Mouse (Mus musculus) urinary bladder, adult 2 months (tissue): Measurements from ENCODE around the gene Pdgfra. TPM values are rescaled to one million over a fixed set of nuclear protein-coding genes. Genes with fewer than 3 reads are reported as not detected.

Source experiments
- DNase-seq: peaks from one replicate; pipeline ENCODE4 v3.0.0; 2022; ENCODE audit warnings: low spot score
- polyA plus RNA-seq: library from polyadenylated mRNA; depleted of rRNA; stranded (reverse); fragments of >200 nt; gene quantifications from 2 replicates; pipeline ENCODE4 v1.2.3, GENCODE M21; 2012; rRNA removed

Gene Pdgfra
- 33.3 and 53.6 TPM in 2 replicates for polyA plus RNA-seq

DNA sequence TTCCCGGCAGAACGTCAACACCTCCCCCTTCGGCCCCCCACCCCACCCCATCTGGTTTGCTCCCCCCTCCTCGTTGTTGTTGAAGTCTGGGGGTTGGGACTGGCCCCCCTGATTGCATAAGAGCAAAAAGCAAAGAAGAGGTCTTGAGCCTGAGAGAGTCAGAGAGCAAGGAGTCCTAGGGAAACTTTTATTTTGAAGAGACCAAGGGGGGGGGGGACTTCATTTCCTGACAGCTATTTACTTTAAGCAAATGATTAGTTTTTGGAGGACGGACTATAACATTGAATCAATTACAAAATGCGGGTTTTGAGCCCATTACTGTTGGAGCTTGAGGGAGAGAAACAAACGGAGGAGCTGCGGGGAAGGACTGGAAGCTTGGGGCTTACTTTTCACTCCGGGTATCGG lies at the start of gene Pdgfra:
Gene Pdgfra (plus strand): TSS at position 272 of the 405 bp plus-strand sequence.
- no peak for DNase-seq

GRCm38 (mm10) chr5:75106511-75106910 lies 45.6 kb upstream of the Pdgfra start:
- DNase-seq, result no peak

- DNase-seq, result no peak
These were observed 42.7 kb upstream of the Pdgfra start for GRCm38 (mm10) chr5:75109368-75109767.

- no peak for DNase-seq
These were observed 40.3 kb upstream of the Pdgfra start for GRCm38 (mm10) chr5:75111781-75112180.

- no peak for DNase-seq
These were observed 33.3 kb upstream of the Pdgfra start for GRCm38 (mm10) chr5:75118840-75119239.

DNA sequence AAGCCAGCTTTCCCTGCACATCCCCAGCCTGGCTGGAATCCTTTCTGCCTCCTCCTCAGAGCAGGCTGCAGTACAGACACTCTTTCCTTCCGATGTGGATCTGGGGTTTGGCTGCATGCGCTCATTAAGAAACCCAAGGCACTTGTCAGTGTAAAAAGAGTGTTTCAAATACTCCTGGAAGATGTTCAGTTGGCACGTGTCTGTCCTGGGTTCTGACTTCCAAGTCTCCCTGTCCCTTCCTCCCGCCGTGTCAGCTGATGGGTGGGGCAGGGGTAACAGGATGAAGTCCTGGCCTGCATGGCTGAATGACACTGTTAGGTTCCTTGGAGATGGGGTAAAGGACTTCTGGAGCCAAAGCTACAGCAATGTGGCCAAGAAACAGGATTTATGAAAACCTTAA lies 30.4 kb upstream of the Pdgfra start:
- DNase-seq, result no peak

GRCm38 (mm10) chr5:75134681-75135080 lies 17.4 kb upstream of the Pdgfra start:
- DNase-seq, result no peak

DNA sequence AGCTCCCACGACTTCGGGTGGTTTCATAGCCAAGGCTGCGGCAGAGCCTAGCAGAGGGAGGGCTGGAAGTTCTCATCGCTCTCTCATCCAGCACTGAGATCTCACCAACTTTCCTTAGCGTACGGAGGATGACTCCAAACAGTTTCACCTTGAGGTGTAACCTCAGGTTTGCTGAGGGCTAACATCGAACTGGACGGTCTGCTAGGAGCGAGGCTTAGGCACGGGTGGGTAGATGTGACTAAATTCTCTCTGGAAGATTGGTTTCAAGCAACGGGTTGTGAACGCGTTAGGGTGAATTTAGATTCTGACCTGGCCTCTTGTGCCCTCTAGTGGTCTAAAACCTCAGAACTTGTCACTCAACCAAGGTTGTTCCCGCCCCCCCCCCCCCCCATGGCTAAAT lies 9.0 kb upstream of the Pdgfra start:
- no peak for DNase-seq

GRCm38 (mm10) chr5:75143767-75144166 lies 8.3 kb upstream of the Pdgfra start:
- DNase-seq, result no peak

GRCm38 (mm10) chr5:75145341-75145740 lies 6.8 kb upstream of the Pdgfra start:
- DNase-seq, result no peak

GRCm38 (mm10) chr5:75146469-75146868 lies 5.6 kb upstream of the Pdgfra start:
- no peak for DNase-seq

- no peak for DNase-seq
These were observed 3.6 kb upstream of the Pdgfra start for GRCm38 (mm10) chr5:75148343-75149127.

GRCm38 (mm10) chr5:75149380-75149779 lies 2.7 kb upstream of the Pdgfra start:
- no peak for DNase-seq

DNA sequence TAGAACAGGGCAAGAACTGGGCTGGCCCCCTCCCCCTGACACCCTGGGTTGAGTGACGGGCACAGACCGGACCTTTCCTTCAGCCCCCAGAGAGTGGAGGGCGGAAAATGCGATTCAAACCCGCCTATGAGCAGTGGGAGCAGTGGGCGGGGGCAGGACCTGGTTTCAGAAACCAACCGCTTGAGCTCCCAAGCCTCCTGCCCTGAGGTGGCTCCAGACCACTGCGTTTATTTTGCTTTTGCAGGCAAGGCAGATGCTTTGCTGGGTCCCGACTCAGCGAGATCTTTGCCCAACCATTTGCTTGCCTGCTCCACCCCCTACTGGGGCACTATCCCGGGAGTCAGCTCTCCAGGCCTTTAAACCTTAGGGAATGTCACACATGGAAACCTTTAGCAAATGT lies 2.2 kb upstream of the Pdgfra start:
- DNase-seq, result no peak

DNA sequence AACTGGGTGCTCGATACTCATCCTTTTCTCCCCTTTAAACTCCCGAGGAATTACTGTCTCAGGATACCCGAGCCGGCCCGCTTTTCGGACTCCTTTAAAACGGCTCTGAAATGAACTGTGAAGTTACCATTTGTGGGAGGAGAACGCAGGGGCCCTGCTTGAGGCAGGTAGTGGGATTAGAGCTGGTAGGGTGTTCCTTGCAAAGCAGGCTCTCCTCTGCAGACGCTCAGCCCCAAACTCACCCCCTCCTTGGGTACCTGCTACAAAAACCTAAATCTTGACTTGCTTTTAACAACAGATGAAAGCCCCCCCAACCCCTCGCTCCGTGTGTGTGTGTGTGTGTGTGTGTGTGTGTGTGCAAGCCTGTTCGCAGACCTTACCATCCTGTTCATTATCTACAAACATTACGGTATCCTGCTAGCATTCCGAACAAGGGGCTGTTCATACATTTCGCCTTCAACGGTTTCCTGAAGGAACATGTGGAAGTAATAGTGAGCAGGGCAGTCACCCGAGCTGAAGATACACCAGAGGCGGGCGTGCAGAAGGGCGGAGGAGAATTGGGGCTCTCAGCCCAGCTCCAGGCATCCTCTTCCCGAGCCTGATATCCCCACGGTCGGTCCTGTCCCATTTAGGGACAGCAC lies 1.6 kb upstream of the Pdgfra start:
- no peak for DNase-seq

DNA sequence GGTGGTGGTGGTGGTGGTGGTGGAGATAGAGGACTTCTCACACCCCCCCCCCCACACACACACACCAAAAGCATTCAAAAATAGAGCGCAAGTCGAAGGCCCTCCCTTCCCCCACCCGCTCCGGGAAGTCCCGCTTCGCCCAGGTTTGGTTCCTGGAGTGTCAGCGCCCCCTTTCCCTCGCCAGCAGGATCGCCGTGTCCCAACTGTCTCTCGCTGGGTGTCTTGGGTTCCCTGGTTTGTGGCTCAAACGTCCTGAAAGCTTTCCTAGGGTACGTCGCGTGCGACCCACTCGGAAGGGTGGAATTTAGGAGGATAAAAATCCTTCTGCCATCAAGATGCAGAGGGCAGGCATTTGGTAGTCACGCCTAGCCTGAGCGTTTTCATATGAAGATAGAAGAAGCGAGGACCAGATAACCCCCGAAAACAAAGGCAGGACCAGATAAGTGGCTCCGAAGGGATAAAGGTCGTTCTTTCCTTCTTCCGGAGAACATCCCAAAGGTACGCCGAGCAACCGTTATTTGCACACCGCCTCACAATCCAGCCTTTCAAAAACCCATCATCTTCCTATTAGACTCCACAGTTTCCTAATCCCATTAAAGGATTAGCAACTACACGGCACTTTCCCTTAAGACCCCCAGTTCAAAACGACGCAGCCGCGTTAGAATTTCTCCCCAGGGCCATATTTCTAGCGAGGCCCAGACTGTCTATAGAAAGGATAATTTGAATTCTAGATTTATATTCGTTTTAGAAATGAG lies 769 bp upstream of the Pdgfra start:
- no peak for DNase-seq

DNA sequence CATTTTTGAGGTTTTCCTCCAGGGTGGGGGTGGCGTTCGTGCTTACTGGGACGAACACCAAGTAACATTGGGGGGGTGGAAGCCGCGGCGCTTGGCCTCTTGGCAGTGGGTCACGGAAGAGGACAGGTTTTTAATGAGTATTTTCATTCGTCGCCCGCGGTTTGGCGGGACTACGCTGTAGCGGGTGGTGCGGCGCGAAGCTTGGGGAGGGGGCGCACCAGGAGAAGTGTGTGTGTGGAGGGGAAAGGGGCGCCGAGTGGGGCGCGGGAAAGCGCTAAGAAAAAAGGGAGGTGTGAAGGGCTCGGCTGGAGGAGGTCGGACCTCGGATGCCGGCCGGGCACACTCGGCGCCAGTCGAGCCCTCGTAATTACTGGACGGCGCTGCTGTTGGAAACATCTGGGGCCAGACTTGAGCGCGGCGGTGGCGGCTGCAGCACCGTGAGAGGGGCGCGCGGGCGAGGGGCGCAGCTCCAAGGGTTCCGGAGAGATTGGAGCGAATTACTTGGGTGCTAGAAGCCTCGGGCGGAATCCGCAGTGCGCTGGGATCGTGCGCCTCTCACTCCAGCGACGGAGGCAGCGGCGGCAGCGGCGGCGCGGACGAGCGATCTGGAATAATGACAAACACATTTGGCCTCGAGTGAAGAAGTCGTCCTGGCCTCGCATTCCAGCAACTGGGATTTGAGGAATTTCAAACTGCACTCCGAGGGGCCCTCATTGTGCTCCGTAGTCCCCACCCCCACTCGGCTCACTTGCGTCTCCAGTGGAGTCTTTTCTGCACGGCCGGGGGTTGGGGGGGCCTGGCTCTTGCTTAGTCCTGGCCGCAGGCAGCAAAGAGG lies 916 bp downstream of the Pdgfra start:
- DNase-seq, result no peak

GRCm38 (mm10) chr5:75153626-75153960 lies 1.5 kb downstream of the Pdgfra start:
- DNase-seq, result no peak

GRCm38 (mm10) chr5:75153961-75154620 lies 2.0 kb downstream of the Pdgfra start:
- no peak for DNase-seq

- peak; percentile 25 for DNase-seq
These were observed 2.6 kb downstream of the Pdgfra start for GRCm38 (mm10) chr5:75154621-75155235.

- DNase-seq, result peak; percentile 10
These were observed 3.2 kb downstream of the Pdgfra start for GRCm38 (mm10) chr5:75155281-75155680.
